Mouse (Mus musculus): ENCODE results near the gene Lamb1. TPM values are rescaled to one million over a fixed set of nuclear protein-coding genes. Genes with fewer than 3 reads are reported as not detected.

Lamb1 gene
- total and polyA plus RNA-seq, 3 experiments = under 0.01 TPM; not detected in 2

DNA sequence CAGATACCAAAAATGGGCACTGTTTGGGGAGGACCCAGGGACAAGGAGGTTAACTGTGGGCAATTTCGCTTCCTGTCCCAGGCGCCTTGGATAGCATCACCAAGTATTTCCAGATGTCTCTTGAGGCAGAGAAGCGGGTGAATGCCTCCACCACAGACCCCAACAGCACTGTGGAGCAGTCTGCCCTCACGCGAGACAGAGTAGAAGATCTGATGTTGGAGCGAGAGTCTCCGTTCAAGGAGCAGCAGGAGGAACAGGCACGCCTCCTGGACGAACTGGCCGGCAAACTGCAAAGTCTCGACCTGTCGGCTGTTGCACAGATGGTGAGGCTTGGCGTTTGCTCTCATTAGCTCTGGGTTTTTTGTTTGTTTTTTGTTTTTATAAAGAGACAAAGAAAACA, 55.8 kb downstream of the Lamb1 start:
- Histone ChIP-seq H3K9ac (ENCODE audit: insufficient read depth, low read depth) (no peak overlapping the region), H3K4me2 (ENCODE audit: insufficient read depth, low read depth, poor library complexity, severe bottlenecking) (no peak overlapping the region), H3K27ac (ENCODE audit: insufficient read depth, low read depth) (no peak overlapping the region), H3K4me3 (replicated peaks in 1 of 3; ENCODE audit: low read depth in 2 of 3, low read length in 2 of 3, poor library complexity in 1 of 3) (no peak overlapping the region), H3K36me3 (replicated peaks in 1 of 2; ENCODE audit: control insufficient read depth in 1 of 2, insufficient read depth in 1 of 2, low read length in 1 of 2) (no peaks in the 10 kb centered on the region), H3K4me1 (ENCODE audit: control insufficient read depth in 1 of 2, insufficient read depth in 2 of 2) (0 out of 4 replicates have a peak, but pooled peaks cover 0 to 3% of the 10 kb centered on the region in 2 experiments), H3K27me3 (replicated peaks) (no peaks in the 10 kb centered on the region), H3K79me2 (replicated peaks; ENCODE audit: control insufficient read depth, extremely low read depth, insufficient read depth, poor library complexity, severe bottlenecking) (no peaks in the 10 kb centered on the region), H3K9me3 (replicated peaks; ENCODE audit: low read length) (no peaks in the 10 kb centered on the region)
- TF ChIP-seq HCFC1 (IDR thresholded peaks at IDR 0.05; ENCODE audit: low read depth, low read length) = no peak
- no peak for TF ChIP-seq ETS1 (conservative IDR thresholded peaks at IDR 0.05; ENCODE audit: low read depth, low read length)
- TF ChIP-seq USF2 (conservative IDR thresholded peaks at IDR 0.05; ENCODE audit: low read depth, low read length) = no peak
- no peak for TF ChIP-seq CTCF (conservative IDR thresholded peaks at IDR 0.05 in 1 of 2, IDR thresholded peaks at IDR 0.05 in 1 of 2; ENCODE audit: low read depth in 2 of 2, low read length in 2 of 2)
- no peak for TF ChIP-seq POLR2A (IDR thresholded peaks at IDR 0.05; ENCODE audit: low read depth, low read length)
- no peak for TF ChIP-seq NRF1 (IDR thresholded peaks at IDR 0.05; ENCODE audit: low read depth, low read length)
- TF ChIP-seq MEF2A (IDR thresholded peaks at IDR 0.05; ENCODE audit: borderline replicate concordance, low read depth, low read length) = no peak
- no peak for TF ChIP-seq CHD1 (IDR thresholded peaks at IDR 0.05; ENCODE audit: low read depth, low read length)
- no peak for TF ChIP-seq RAD21 (IDR thresholded peaks at IDR 0.05; ENCODE audit: low read depth, low read length)
- TF ChIP-seq TCF12 (IDR thresholded peaks at IDR 0.05; ENCODE audit: low read depth, low read length) = no peak
- TF ChIP-seq CHD2 (IDR thresholded peaks at IDR 0.05; ENCODE audit: low read length) = no peak
- TF ChIP-seq JUND (conservative IDR thresholded peaks at IDR 0.05; ENCODE audit: low read depth, low read length) = no peak
- no peak for TF ChIP-seq SIN3A (IDR thresholded peaks at IDR 0.05; ENCODE audit: low read length)
- TF ChIP-seq ELF1 (IDR thresholded peaks at IDR 0.05; ENCODE audit: low read depth, low read length) = no peak
- no peak for TF ChIP-seq ZKSCAN1 (IDR thresholded peaks at IDR 0.05; ENCODE audit: borderline replicate concordance, low read depth, low read length)
- TF ChIP-seq RCOR1 (conservative IDR thresholded peaks at IDR 0.05; ENCODE audit: low read depth, low read length) = no peak
- no peak for TF ChIP-seq TBP (conservative IDR thresholded peaks at IDR 0.05; ENCODE audit: low read depth, low read length)
- no peak for TF ChIP-seq BHLHE40 (IDR thresholded peaks at IDR 0.05; ENCODE audit: low read depth, low read length)
- dilution Hi-C loops (cut with MboI; ENCODE audit: extremely low pct_ligation_motif_present, extremely low pct_unique_long_range_greater_than_20kb, low sequenced_read_pairs) (no loop called here), in situ Hi-C loops (cut with MboI; ENCODE audit: low pct_ligation_motif_present, low pct_unique_long_range_greater_than_20kb, low sequenced_read_pairs) (no loop called here)
- no peak for DNase-seq (ENCODE audit: extremely low read depth)

DNA sequence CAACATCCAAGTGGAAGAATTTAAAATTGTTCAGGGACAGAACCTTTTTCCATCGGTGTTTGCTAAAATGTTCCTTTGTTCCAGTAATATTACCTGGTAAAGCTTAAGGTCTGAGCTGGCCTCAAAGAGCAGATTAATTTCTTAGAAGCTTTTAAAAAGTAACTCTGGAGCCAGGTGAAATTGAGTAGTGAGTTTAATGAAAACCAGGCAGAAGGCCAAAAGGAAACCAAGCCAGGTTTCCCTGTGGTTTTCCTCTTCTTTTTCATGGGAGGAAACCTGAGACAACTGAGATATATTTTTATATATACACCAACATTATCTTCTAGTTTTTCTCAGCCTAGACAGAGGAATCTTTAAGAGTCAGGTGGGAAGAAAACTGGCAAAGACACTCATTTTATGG, 56.5 kb downstream of the Lamb1 start:
- TF ChIP-seq TBP (conservative IDR thresholded peaks at IDR 0.05; ENCODE audit: low read depth, low read length) (no peak), MEF2A (IDR thresholded peaks at IDR 0.05; ENCODE audit: borderline replicate concordance, low read depth, low read length) (no peak), CHD2 (IDR thresholded peaks at IDR 0.05; ENCODE audit: low read length) (no peak), POLR2AphosphoS2 (IDR thresholded peaks at IDR 0.05; ENCODE audit: low read depth, low read length) (no peak), USF2 (conservative IDR thresholded peaks at IDR 0.05; ENCODE audit: low read depth, low read length) (no peak), BHLHE40 (IDR thresholded peaks at IDR 0.05; ENCODE audit: low read depth, low read length) (no peak), MAFK (IDR thresholded peaks at IDR 0.05; ENCODE audit: insufficient replicate concordance, low read length) (no peak), ZNF384 (IDR thresholded peaks at IDR 0.05; ENCODE audit: low read depth, low read length) (no peak), JUND (conservative IDR thresholded peaks at IDR 0.05; ENCODE audit: low read depth, low read length) (no peak), PAX5 (IDR thresholded peaks at IDR 0.05; ENCODE audit: low read length) (no peak), RCOR1 (conservative IDR thresholded peaks at IDR 0.05; ENCODE audit: low read depth, low read length) (no peak)
- no peaks in the 10 kb centered on the region for H3K9me3 ChIP-seq (replicated peaks; ENCODE audit: low read length)
- no peak overlapping the region for H3K4me2 ChIP-seq (ENCODE audit: insufficient read depth, low read depth, poor library complexity, severe bottlenecking)
- dilution Hi-C loops (cut with MboI; ENCODE audit: extremely low pct_ligation_motif_present, extremely low pct_unique_long_range_greater_than_20kb, low sequenced_read_pairs) (no loop called here), in situ Hi-C loops (cut with MboI; ENCODE audit: low pct_ligation_motif_present, low pct_unique_long_range_greater_than_20kb, low sequenced_read_pairs) (no loop called here)
- H3K9ac ChIP-seq (ENCODE audit: insufficient read depth, low read depth) = no peak overlapping the region
- H3K4me1 ChIP-seq (ENCODE audit: control insufficient read depth in 1 of 2, insufficient read depth in 2 of 2) = 0 out of 4 replicates have a peak, but pooled peaks cover 0 to 3% of the 10 kb centered on the region in 2 experiments
- H3K27ac ChIP-seq (ENCODE audit: insufficient read depth, low read depth) = no peak overlapping the region
- DNase-seq (ENCODE audit: extremely low read depth) = no peak
- no peaks in the 10 kb centered on the region for H3K79me2 ChIP-seq (replicated peaks; ENCODE audit: control insufficient read depth, extremely low read depth, insufficient read depth, poor library complexity, severe bottlenecking)
- no peak overlapping the region for H3K4me3 ChIP-seq (replicated peaks in 1 of 3; ENCODE audit: low read depth in 2 of 3, low read length in 2 of 3, poor library complexity in 1 of 3)
- no peaks in the 10 kb centered on the region for H3K27me3 ChIP-seq (replicated peaks)
- no peaks in the 10 kb centered on the region for H3K36me3 ChIP-seq (replicated peaks in 1 of 2; ENCODE audit: control insufficient read depth in 1 of 2, insufficient read depth in 1 of 2, low read length in 1 of 2)
